Mouse (Mus musculus) olfactory bulb, adult 2 months (tissue): Measurements from ENCODE around the gene AI854703.

Experiments used
- CTCF ChIP-seq: fragments of 200-500 bp; IDR thresholded peaks from 2 replicates; pipeline ENCODE4 v1.5.1; 2012; ENCODE audit warnings: low read depth, mild to moderate bottlenecking, low read length, moderate library complexity; ENCODE audit not compliant: insufficient read depth
- POLR2A ChIP-seq: fragments of 200-500 bp; IDR thresholded peaks from 2 replicates; pipeline ENCODE4 v1.6.1; 2012; ENCODE audit warnings: mild to moderate bottlenecking, low read depth, low read length, moderate library complexity; ENCODE audit not compliant: insufficient read depth

GRCm38 (mm10) chr6:48677492-48678345 is 51.2 kb downstream of the AI854703 start:
- TF ChIP-seq CTCF (no peak), POLR2A (no peak)
